Mouse (Mus musculus): ENCODE results near the gene Ebf4. TPM values are rescaled to one million over a fixed set of nuclear protein-coding genes. Genes with fewer than 3 reads are reported as not detected.
"Not testable (repeated sequence)": the region's sequence is repeated elsewhere in the genome, so short reads cannot be mapped to it uniquely, and the experiment has no call there.

The Ebf4 gene
- total RNA-seq, 2 experiments from 2014 or later: 1.1 to 1.5 TPM

DNA sequence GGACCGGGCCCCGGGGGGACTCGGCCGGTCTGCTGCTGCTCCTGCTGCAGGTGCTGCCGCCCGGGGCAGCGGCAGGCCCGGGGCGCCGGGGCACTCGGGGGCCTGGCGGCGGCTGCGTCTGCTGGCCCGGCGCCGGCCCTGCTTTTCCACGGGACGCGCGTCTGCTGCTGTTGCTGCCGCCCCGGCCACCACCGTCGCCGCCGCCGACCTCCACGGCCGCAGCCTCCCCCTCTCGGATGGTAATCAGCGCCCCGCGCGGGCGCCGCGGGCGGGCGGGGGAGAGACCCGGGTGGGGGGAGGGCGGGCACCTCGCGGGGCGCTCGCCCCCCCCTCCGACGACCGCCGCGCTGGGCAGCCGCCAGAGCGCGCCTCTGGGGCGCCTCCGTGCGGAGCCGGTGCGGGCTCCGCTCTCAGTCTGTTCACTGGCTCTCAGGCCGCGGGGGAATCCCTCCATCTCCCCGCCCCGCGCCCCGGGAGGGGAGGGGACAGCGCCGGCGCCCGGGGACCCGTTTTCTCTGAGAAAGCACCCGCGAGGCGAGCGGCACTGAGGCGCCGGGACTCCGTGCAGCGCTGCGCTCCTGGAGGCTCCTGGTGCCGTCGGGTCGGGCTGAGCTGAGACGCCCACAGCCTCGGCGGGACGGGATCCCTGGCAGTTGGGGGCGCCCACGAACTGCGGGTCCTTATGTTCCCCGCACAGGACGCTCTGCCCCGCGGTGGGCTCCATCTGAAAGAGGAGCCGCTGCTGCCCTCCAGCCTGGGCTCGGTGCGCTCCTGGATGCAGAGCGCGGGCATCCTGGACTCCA is 563 bp downstream of the Ebf4 start:
- DNase-seq: peak; percentile 46

DNA sequence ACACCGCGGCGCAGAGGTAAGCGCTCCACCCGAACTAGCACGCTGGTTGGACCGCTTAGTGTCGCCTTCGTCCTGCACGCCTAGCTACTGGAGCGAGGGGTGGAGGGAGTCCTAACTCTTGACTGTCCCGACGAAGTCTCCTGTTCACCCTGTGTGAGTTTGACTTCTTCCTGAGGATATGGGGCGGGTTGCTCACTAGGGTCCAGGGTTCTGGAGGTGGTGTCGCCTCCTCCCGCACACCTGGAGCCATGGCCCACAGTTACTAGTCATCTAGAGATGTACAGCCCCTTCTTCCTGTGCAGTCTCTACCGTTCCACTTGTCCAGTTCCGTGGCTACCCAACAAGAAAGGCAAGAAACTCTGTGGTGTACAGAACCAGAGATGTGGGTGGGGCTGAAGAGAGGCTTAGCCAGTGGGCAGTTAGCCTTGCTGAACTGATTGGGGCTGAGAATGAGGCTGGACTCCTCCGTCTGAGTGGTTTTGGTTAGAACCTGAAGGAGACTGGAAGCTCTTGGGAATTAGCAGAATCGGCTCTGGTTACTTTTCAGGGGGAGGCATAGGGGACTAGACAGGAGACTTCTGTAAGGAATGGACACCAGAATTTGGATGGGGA is 1.3 kb downstream of the Ebf4 start:
- no peak for DNase-seq

DNA sequence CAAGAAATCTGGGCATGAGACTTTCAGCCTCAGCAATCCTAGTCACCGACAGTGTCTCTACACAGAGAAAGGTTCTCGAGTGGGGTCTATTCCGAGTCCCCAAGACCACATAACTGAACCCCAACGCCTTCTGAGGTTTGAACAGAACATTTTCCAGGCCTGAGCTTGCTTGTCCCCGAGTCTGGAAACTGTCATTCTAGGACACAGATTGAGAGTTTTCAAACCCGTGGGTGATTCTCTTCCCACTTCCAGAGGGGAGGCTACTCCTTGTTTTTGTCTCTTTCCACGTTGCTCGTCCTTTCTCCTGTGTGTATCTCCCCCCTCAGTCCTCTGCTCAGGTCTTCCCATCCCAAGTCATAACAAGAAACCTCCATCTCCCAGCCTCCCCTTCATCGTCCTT is 2.6 kb downstream of the Ebf4 start:
- no peak for DNase-seq

DNA sequence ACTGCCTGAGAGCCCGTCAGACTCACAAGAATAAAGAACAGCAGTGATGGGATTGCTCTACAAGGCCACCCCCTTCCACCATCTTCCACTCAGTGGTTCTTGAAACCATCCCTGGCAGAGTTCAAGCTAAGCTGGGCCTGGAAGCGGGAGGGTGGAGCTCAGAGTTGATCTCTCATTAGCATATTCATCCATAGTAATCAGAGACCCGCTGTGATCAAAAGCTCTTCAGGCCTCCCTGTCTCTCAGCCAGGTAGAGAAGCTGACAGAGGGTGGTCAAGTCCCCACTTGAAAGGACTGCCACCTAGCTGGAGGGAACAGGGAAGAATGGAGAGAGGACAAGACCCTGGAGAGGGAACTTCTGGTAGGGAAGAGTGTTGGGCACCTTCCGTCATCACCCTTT is 8.0 kb downstream of the Ebf4 start:
- no peak for DNase-seq

DNA sequence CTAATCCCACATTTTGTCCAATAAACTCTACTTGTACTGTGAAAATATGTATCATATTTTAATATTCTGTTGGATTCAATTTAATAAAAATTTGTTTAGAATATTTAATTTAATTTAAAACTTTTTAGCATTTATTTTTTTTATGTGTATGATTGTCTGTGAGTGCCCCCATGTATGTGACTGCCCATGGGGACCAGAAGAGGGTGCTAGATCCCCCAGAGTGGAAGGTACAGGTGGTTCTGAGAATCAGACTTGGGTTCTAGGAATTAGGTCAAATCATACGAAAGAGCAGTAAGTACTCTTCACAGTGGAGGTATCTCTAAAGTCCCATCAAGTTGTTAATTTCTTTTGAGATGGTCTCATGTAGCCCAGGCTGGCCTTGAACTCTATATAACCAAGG is 32.1 kb downstream of the Ebf4 start:
- DNase-seq: no peak

DNA sequence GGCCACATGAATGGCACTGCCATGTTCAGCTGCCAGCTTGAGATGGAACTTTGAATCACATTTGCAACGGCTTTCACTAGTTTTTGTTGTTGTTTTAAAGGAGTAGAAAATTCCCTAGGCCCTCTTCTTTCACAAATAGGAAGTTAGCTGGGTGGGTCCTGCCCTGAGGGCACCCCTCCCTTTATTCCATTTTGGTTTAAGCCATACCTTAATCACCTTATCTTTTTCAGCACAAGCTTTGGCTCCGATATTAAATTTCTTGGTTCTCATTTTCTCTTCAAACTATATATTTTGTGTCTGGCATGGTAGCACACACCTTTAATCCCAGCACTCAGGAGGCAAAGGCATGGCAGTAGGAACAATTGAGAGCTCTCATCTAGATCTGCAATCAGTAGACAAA is 34.5 kb downstream of the Ebf4 start:
- no peak for DNase-seq

DNA sequence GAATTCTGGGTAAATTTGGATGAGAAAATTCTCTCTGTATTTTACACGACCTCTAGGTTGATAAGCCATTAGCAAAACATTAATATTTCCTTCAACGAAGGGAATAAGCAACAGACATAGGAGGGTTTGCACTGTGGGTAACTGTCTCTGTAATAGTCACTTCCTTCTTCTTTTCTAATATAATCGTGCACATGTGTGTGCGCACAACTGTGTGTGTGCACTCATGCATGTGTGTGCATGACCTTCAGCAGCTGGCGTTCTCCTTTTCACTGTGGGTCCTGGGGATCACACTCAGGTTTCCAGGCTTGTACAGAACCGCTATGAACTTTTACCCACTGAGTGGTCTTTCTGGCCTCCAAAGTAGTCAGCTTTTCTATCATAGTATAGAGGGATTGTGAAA is 40.1 kb downstream of the Ebf4 start:
- DNase-seq: no peak

DNA sequence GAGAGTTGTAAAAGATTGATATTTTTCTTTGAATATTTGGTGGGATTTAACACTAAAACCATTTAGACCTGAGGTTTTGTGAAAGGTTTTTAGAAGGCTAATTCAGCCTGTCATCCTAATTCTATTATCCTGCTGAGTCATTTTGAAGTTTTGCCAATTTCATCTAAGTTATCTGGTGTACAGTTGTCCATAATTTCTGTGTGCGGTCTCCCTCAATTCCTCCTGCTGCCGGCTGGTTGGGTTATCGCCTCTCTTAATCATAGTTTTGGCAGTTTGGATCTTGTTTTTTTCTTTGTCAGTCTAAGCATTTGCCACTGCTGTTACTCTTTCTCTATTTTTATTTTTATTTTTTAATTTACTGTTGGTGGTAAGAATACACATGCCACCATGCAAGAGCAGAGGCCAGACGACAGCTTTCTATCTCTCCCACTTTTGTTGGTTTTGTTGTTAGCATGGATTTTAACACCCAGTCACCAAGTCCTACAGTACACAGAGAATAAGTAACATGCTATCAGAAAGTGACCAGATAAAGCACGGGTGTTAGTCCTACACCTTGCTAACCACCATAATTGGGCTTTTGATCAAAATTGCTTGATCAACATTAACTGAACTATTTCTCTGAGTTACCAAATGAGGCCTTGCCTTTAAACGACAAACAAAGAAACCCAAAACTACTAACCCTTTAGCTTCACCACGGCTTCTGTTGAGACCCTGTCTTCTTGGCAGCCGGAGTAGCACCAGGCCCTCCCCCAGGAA is 45.7 kb downstream of the Ebf4 start:
- DNase-seq: no peak

DNA sequence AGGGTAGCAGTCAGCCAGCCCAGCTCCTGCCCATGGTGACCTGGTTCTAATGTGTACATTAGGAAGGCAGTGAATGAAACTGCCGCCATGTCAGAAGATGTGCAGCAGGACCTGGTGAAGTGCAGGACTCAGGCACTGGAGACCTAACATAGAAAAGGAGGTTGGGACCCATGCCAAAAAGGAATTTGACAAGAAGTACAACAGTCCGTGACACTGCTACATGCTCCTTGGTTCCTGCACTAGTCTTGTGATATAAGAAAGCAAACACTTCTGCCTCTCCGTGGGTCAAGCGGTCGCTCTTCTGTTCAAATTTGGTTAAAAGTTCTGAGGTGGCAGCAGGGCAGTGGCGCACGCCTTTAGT is 46.2 kb downstream of the Ebf4 start:
- no peak for DNase-seq

DNA sequence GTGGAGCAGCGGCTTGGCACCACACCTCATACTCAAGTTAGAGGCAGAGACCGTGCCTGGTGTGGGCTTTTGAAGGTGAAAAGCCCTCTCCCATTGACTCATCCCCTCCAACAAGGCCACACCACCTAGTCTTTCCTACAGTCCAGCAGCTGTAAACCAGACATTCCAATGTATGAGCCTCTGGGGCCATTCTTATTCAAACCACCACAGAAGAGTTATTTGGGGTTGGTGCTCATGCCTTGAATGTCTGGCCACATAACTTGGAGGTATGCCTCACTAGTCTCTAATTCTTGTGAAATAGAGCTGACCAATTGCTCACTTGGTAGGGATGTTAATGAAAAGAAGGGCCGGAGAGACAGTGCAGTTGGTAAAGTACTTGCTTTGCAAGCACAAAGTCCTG is 55.4 kb downstream of the Ebf4 start:
- DNase-seq: no peak

DNA sequence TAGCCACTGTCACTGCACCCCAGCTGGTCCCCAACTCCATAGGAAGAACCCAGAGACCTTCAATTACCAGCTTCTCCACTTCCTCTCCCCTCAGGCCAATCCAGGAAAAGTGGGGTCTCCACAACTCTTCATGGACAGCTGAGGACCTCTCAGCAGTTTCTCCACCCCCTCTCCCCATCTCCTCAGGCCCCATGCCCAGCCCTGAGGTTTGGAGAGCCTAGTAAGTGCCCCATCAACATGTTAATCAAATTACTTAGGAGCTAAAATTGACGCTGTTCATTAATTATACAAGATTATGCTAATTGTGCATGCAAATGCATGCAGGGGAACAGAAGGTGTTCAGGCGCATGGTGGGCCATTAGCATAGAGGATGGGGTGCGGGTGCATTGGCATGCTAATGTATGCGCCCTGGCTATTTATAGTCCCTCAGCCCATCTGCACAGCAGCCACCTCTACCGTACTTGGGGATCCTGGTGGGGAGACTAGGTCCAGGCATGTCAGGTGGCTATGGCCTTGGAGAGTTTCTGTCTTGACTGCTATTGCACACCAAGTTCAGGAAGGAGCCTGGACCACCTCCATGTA is 56.9 kb downstream of the Ebf4 start:
- DNase-seq: no peak

DNA sequence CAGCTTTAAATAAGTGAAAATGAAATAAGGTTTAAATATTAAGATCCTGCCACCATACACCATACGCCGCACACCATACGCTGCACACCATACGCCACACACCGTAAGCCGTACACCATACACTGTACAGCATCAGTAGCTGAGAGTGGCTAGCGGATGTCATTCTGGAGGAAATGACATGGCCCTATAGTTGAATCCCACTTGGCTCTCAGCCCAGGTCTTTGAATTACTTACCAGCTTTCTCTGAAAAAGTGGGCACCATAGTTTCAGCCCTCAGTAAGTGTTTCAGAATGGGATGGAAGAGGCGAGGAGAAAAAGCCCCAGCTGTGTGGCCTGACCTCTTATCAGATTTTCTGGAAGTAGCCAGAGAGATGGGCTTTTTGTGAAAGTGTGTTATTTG is 58.4 kb downstream of the Ebf4 start:
- DNase-seq: no peak

DNA sequence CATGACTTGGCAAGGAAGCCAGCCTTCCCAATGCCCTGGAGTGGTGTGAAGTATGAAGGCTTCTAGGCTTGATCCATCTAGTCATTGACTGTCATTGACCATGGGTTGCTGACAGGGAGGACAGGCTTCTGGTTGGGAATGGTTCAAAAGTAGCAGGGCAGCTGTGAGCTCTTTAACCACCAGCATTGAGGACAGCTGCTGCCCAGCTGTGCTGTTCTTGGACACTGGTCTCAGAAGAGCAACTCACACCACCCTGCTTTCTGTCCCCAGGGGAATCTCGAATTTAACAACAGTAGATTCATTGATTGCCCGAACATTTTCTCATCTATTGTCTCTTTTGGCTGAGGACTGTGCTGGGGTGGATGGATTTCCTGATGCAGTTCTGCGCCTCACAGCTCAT is 58.9 kb downstream of the Ebf4 start:
- peak; percentile 17 for DNase-seq

DNA sequence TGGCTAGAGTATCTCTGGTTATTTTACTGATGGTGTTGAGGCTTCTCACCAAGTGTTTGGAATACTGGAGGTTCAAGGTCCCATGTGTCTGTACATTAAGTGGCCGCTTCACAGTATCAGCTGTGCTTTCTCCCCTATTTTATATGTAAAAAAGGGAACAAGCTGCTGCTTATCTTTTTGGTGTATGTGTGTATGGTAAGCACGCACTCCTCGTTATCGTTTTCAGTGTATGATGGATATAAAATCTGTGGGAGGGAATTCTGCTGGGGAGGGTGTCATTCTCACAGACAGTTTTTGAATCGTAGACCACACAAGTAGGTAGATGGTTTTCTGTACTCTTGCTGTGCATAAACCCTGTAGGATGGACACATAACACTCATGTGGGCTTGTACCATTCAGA is 62.6 kb downstream of the Ebf4 start:
- DNase-seq: no peak

DNA sequence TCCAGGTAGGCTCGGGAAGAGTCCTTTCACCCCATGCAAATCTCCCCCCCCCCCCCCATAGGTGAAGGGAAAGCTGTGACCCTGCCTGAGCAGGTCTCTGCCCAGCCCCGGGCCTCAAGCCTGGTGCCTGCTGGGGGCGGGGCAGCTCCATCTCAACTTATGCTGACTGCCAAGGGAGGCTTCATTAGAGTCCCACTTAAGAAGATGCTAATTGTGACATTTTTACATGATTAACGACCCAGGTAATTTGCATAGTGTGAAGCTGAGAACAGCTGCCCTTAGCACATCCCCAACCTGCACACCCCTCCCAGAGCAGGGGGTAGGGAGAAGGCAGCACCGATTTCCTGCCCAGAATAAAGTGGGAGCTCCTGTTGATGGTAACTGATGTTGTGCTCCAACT is 63.9 kb downstream of the Ebf4 start:
- no peak for DNase-seq

DNA sequence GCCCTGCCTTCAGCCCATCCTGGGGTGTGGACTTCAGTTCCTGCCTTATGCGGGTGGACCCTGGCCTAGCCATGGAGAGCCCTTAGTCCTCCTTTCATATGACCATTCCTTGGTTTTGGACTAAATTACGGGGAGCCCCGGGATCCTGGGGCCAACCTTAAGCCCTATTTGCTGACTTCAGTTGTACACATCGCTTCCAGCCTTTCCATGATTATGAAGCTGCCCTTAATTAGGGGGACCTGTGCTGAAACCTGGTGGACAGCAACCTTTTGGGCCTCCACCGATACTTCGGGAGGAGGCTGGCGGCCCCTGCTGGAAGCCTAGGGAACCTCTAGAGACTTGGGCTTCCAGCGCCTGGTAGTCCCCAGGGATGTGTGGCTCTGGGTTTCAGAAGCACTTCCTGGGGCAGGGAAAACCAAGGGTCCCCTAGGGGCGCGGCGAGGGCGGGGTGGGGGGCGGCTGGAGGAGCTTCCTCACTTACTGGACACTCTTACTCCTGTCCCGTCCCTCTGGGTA is 67.6 kb downstream of the Ebf4 start:
- DNase-seq: peak; percentile 76

DNA sequence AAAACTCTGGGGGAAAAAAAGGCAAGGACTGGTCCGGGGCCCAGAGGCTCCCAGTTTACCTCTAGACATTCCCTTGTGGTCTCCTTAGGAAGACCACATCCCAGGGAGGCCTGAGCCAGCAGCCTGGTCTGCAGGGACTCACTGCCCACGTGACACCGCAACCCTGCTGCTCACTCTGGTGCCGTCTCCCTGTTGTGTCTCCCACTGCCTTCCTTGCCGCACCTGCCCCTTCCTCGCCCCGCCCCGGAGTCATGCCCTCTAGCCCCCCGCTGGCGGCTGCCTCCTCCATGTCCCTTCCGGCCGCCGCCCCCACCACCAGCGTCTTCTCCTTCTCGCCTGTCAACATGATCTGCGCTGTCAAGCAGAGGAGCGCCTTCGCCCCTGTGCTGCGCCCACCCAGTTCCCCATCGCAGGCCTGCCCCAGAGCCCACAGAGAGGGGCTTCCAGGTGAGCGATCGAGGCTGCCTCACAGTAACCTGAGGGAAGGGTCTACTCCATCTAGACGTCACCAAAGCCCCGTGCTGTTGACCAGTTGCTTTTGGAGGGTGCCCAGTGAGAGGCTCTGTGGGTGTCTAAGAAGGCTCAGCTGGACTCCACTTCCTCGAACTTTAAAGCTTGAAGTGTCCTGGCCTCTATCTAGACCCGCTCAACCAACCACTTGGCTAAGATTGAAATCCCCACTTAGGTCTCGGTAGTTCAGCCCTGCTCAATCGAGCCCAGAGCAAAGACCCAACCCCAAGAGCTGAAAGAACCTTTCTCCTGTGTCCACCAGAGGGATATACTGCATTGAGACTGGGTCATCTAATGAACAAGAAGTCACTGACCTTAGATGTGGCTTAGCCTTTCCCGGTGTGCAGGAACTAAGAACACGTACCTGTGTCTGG is 70.5 kb downstream of the Ebf4 start:
- peak; percentile 39 for DNase-seq

DNA sequence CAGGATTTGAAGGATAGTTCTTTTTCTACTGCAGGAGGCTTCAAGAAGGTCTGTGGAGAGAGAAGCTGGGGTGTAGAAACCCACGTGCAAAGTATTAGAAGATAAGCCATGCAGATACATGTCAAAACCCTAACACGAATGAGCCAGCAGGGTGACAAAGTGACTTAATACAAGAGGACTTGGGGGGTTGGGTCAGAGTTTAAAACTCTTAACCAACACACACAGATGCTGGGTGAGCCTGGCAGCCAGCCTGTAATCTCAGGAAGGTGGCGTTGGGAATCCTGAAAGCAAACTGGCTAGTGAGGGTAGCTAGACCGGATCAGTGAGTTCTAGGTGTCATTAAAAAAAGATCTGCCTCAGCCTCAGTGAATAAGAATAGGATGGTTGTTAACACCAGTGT is 72.4 kb downstream of the Ebf4 start:
- no peak for DNase-seq

DNA sequence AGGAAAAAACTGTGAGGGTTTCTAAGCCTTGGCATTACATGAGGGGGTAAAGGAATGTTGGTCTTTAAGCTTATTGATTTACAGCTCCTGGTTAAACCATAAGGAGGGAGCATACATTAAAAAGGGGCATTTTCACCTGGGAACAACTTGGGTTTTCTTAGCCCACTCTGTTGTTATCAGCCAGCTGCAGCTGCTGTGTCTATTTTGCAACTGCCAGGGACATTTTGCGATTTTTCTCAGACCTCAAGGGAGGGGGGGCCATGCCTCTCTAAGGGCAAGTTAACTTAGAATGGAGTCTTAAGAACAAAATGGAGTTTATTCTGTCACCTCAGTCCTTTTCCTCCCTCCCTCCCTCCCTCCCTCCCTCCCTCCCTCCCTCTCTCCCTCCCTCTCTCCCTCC is 78.1 kb downstream of the Ebf4 start:
- not testable (repeated sequence) for DNase-seq

DNA sequence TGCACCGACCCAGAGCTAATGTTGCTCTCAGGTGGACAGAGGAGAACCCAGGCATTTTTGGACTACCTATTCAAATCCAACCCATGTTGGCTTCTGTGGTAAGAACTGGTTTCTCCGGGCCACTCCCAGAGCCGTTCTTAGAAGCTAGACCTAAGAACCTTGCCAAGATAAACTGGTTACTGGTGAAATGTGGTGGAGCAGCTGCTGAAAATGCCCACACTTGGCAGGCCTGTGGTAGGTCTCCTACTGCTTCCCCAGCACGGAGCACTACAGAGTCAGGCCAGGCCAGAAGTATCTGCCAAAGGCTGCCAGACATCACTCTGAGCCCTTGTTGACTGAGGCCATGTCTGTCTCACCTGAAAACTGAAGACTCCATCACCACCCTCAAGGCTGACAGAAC is 80.0 kb downstream of the Ebf4 start:
- DNase-seq: no peak

DNA sequence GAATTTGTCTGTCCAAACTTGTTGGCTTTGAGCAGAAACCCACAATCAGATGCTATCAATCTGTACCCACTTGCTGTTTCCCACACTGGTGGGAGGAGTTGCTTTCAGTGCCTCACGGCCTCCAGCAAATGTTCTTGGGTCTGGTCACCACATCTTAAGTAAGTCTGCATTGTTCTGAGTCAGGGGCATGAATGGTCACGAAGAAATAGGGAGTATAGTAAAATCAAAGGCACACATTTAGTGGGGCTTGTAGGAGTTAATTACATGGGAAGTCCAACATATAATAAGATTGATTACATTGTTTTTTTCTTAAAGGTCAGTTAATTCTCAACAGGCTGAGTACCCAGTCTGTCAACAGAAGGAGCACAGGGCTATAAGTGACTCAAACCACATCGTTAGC is 88.2 kb downstream of the Ebf4 start:
- DNase-seq: no peak

DNA sequence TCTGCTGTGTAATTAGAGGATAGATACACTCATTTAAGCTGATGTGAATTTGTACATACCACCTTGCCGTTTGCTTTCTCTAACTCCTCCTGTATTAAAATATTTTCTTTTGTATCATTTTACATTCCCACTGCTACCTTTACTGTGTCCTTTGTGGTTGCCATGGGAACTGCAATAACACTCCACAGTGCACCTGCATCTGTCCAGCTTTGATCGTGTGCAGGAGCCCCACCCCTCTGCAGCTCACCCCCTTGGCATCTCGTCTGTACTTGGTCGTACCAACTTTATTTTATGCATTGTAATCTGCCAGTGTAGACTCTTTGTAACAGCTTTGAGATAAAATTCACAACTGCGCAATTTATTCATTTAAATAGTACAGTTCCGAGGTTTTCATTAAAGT is 88.9 kb downstream of the Ebf4 start:
- no peak for DNase-seq
